18 mouse cellular contexts compared by ENCODE assay signal in the genomic region with DNA sequence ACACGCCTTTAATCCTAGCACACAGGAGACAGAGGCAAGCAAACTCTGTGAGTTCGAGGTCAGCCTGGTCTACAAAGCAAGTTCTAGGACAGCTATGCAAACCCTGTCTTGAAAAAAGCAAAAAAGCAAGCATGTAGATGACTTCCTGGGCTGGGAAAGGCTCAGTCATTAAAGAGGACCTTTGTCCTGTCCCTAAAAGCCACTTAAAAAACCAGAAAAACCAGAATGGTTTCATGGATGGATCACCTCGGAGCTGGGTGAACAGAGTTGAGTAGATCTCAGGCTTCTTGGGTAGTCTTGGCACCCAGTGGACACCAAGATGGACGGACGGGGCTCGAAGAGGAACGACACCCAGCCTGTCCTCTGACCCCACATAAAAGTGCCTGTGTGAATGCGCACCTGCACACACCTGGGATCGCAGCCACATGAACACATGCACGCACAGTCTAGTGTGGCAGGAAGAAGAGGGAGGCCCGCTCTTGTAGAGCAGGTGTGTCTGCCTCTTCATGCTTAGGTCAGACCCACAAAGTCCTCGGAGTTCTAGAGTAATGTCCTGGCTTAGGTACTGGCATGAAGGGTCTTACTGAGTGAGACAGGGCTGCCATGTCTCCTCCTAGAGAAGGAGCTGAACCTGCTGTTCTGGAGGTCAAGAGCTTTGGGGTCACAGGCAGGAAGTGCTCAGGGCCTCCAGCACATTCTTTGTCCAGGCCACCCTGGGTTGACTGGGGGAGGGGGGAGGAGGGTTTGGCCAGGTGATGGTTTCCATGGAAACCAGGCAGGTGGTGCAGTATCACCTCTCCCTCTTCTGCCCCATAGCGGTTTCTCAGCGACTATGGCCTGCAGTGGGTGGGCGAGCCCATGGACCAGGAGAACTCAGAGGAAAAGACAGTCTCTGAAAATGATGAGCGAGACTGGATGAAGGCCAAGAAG. TPM values are rescaled to one million over a fixed set of nuclear protein-coding genes. Genes with fewer than 3 reads are reported as not detected.
DNase-seq lines count a peak whose midpoint lies in the region; ATAC-seq and TF ChIP-seq lines count a peak whose summit lies in the region.
"Had no signal": no experiment of that assay in that cellular context is flagged by ENCODE, and none has a peak within 500 bp of the region (broad histone marks: within the 10 kb centered on the region; RNA-seq: fewer than 3 reads in every experiment).

No protein-coding gene starts in this region.

- WGBS in hindbrain, embryonic 10.5 days = 86% methylated on average over 16 of the region's 16 CpGs
- WGBS in hindbrain, embryonic 11.5 days = 86% methylated on average over 16 of the region's 16 CpGs
- WGBS in lung, postnatal 0 days = 65% methylated on average over 16 of the region's 16 CpGs
- WGBS in intestine, embryonic 14.5 days = 76% methylated on average over 16 of the region's 16 CpGs

- ATAC-seq in hindbrain, embryonic 11.5 days (ENCODE audit: low FRiP score) = no peak
- peak; percentile 11; the same call in 1 of the 2 replicates for ATAC-seq in lung, postnatal 0 days
- ATAC-seq in intestine, embryonic 14.5 days (replicated peaks; ENCODE audit: low FRiP score, low TSS enrichment, low read depth) = 0 out of 2 replicates have a peak, but pooled peaks have one; percentile 30
- ATAC-seq: midbrain, embryonic 13.5 days had no signal

- H3K4me2 ChIP-seq in hindbrain, embryonic 11.5 days (replicated peaks; ENCODE audit: low read depth, low read length) = no peak overlapping the region
- H3K4me2 ChIP-seq in lung, postnatal 0 days (replicated peaks; ENCODE audit: low read depth, low read length) = no peak overlapping the region
- no peak overlapping the region for H3K4me2 ChIP-seq in intestine, embryonic 14.5 days (ENCODE audit: low read length)
- H3K4me2 ChIP-seq: heart, embryonic 15.5 days; hindbrain, embryonic 15.5 days; limb, embryonic 13.5 days; midbrain, embryonic 13.5 days had no signal

- H3K9ac ChIP-seq in hindbrain, embryonic 11.5 days (ENCODE audit: low read depth, low read length) = no peak overlapping the region
- no peak overlapping the region for H3K9ac ChIP-seq in lung, postnatal 0 days (replicated peaks; ENCODE audit: low read depth)
- H3K9ac ChIP-seq in intestine, embryonic 14.5 days (ENCODE audit: low read length) = no peak overlapping the region
- H3K9ac ChIP-seq: heart, embryonic 15.5 days; hindbrain, embryonic 15.5 days; limb, embryonic 13.5 days; midbrain, embryonic 13.5 days had no signal

- no peaks in the 10 kb centered on the region for H3K27me3 ChIP-seq in hindbrain, embryonic 10.5 days (ENCODE audit: insufficient read depth, poor library complexity, severe bottlenecking)
- no peaks in the 10 kb centered on the region for H3K27me3 ChIP-seq in hindbrain, embryonic 11.5 days (ENCODE audit: control insufficient read depth, insufficient read depth, low read length)
- no peaks in the 10 kb centered on the region for H3K27me3 ChIP-seq in lung, postnatal 0 days (replicated peaks; ENCODE audit: insufficient read depth, low read length)
- no peaks in the 10 kb centered on the region for H3K27me3 ChIP-seq in intestine, embryonic 14.5 days (replicated peaks; ENCODE audit: control insufficient read depth, insufficient read depth, low read length)
- H3K27me3 ChIP-seq: heart, embryonic 15.5 days; hindbrain, embryonic 15.5 days; limb, embryonic 13.5 days; midbrain, embryonic 13.5 days had no signal

- TF ChIP-seq CTCF in lung, postnatal 0 days (IDR thresholded peaks at IDR 0.05) = no peak

- no peaks in the 10 kb centered on the region for H3K36me3 ChIP-seq in hindbrain, embryonic 10.5 days
- H3K36me3 ChIP-seq in hindbrain, embryonic 11.5 days (ENCODE audit: control insufficient read depth, insufficient read depth, low read length) = no peaks in the 10 kb centered on the region
- no peaks in the 10 kb centered on the region for H3K36me3 ChIP-seq in lung, postnatal 0 days (ENCODE audit: insufficient read depth, low read length)
- H3K36me3 ChIP-seq in intestine, embryonic 14.5 days (ENCODE audit: control insufficient read depth, insufficient read depth, low read length) = no peaks in the 10 kb centered on the region
- H3K36me3 ChIP-seq: embryonic facial prominence, embryonic 10.5 days; heart, embryonic 15.5 days; hindbrain, embryonic 15.5 days; limb, embryonic 13.5 days; midbrain, embryonic 13.5 days had no signal

- H3K4me3 ChIP-seq in hindbrain, embryonic 10.5 days = no peak overlapping the region
- H3K4me3 ChIP-seq in hindbrain, embryonic 11.5 days (ENCODE audit: low read depth, low read length) = no peak overlapping the region
- no peak overlapping the region for H3K4me3 ChIP-seq in lung, postnatal 0 days (ENCODE audit: low read depth, low read length)
- no peak overlapping the region for H3K4me3 ChIP-seq in intestine, embryonic 14.5 days (ENCODE audit: low read depth, low read length)
- H3K4me3 ChIP-seq: embryonic facial prominence, embryonic 10.5 days; erythroblast, embryonic 14.5 days; heart, embryonic 15.5 days; hindbrain, embryonic 15.5 days; limb, embryonic 13.5 days; midbrain, embryonic 13.5 days had no signal

- H3K27ac ChIP-seq in hindbrain, embryonic 10.5 days = peak overlapping the region; percentile 29
- H3K27ac ChIP-seq in hindbrain, embryonic 11.5 days (ENCODE audit: low read depth, low read length) = no peak overlapping the region
- H3K27ac ChIP-seq in lung, postnatal 0 days (ENCODE audit: low read length) = no peak overlapping the region
- H3K27ac ChIP-seq in intestine, embryonic 14.5 days (ENCODE audit: low read depth) = no peak overlapping the region
- H3K27ac ChIP-seq: embryonic facial prominence, embryonic 10.5 days; heart, embryonic 15.5 days; hindbrain, embryonic 15.5 days; limb, embryonic 13.5 days; midbrain, embryonic 13.5 days had no signal

- no peaks in the 10 kb centered on the region for H3K9me3 ChIP-seq in hindbrain, embryonic 10.5 days
- H3K9me3 ChIP-seq in hindbrain, embryonic 11.5 days (ENCODE audit: control insufficient read depth, low read length) = no peaks in the 10 kb centered on the region
- H3K9me3 ChIP-seq in lung, postnatal 0 days (ENCODE audit: low read length) = no peaks in the 10 kb centered on the region
- no peaks in the 10 kb centered on the region for H3K9me3 ChIP-seq in intestine, embryonic 14.5 days (ENCODE audit: control insufficient read depth, low read length)
- H3K9me3 ChIP-seq: embryonic facial prominence, embryonic 10.5 days; heart, embryonic 15.5 days; hindbrain, embryonic 15.5 days; limb, embryonic 13.5 days; midbrain, embryonic 13.5 days had no signal

- peaks cover 53% of the 10 kb centered on the region for H3K4me1 ChIP-seq in hindbrain, embryonic 10.5 days (replicated peaks)
- no peaks in the 10 kb centered on the region for H3K4me1 ChIP-seq in hindbrain, embryonic 11.5 days (replicated peaks; ENCODE audit: control insufficient read depth, insufficient read depth, low read length)
- H3K4me1 ChIP-seq in lung, postnatal 0 days (ENCODE audit: insufficient read depth, low read depth, low read length) = no peaks in the 10 kb centered on the region
- H3K4me1 ChIP-seq in intestine, embryonic 14.5 days (replicated peaks; ENCODE audit: control insufficient read depth, insufficient read depth, low read length) = peaks cover 8% of the 10 kb centered on the region; the same call in 1 of the 2 replicates
- H3K4me1 ChIP-seq: hindbrain, embryonic 15.5 days had no signal

- TF ChIP-seq EP300 in lung, postnatal 0 days (IDR thresholded peaks at IDR 0.05) = no peak

- no peak for DNase-seq in hindbrain, embryonic 10.5 days (ENCODE audit: low spot score)
- no peak for DNase-seq in hindbrain, embryonic 11.5 days (ENCODE audit: low spot score)
- no peak for DNase-seq in lung, postnatal 0 days (ENCODE audit: low spot score)
- no peak for DNase-seq in lung, postnatal 25 days (ENCODE audit: low spot score)
- no peak for DNase-seq in intestine, embryonic 14.5 days (ENCODE audit: low spot score)
- peak; percentile 69 for DNase-seq in thymus, postnatal 25 days
- no peak for DNase-seq in right cerebral cortex, adult 18-20 months
- DNase-seq in frontal cortex, postnatal 25 days (ENCODE audit: low spot score in 2 of 2) = no peak
- DNase-seq: adrenal gland, postnatal 36 days; B cell, adult 2 months; cerebellum, postnatal 14 days; lung, postnatal 14 days had no signal

RNA-seq across cellular contexts. Expression of gene Sh3bgrl3, which starts 13.1 kb away (rescaled TPM):
- 333 and 386 TPM in 2 replicates for polyA plus RNA-seq in hindbrain, embryonic 10.5 days (2016; fragmentation: Nextera tagmentation; extraction: Ambion mirVana)
- polyA plus RNA-seq in hindbrain, embryonic 11.5 days (2014; fragmentation: Nextera tagmentation; extraction: Ambion mirVana) = 337 and 396 TPM in 2 replicates
- 476 and 513 TPM in 2 replicates for polyA plus RNA-seq in lung, postnatal 0 days (2015; fragmentation: Nextera tagmentation; extraction: Ambion mirVana)
- 377 and 393 TPM in 2 replicates for polyA plus RNA-seq in intestine, embryonic 14.5 days (2014; fragmentation: Nextera tagmentation; extraction: Ambion mirVana)

RNA-seq across cellular contexts. Expression of gene Ubxn11, which starts 13.1 kb away (rescaled TPM):
- 7.6 and 11.2 TPM in 2 replicates for polyA plus RNA-seq in hindbrain, embryonic 10.5 days (2016; fragmentation: Nextera tagmentation; extraction: Ambion mirVana)
- 5.7 and 5.8 TPM in 2 replicates for polyA plus RNA-seq in hindbrain, embryonic 11.5 days (2014; fragmentation: Nextera tagmentation; extraction: Ambion mirVana)
- polyA plus RNA-seq in lung, postnatal 0 days (2015; fragmentation: Nextera tagmentation; extraction: Ambion mirVana) = 10.3 and 11.3 TPM in 2 replicates
- polyA plus RNA-seq in intestine, embryonic 14.5 days (2014; fragmentation: Nextera tagmentation; extraction: Ambion mirVana) = 5.7 and 8.1 TPM in 2 replicates

RNA-seq across cellular contexts. Expression of gene Cd52, which starts 20.6 kb away (rescaled TPM):
- polyA plus RNA-seq in hindbrain, embryonic 10.5 days (2016; fragmentation: Nextera tagmentation; extraction: Ambion mirVana) = 5.3 and 5.5 TPM in 2 replicates
- 4.5 and 5.1 TPM in 2 replicates for polyA plus RNA-seq in hindbrain, embryonic 11.5 days (2014; fragmentation: Nextera tagmentation; extraction: Ambion mirVana)
- 65.8 and 65.9 TPM in 2 replicates for polyA plus RNA-seq in lung, postnatal 0 days (2015; fragmentation: Nextera tagmentation; extraction: Ambion mirVana)
- polyA plus RNA-seq in intestine, embryonic 14.5 days (2014; fragmentation: Nextera tagmentation; extraction: Ambion mirVana) = 23.5 and 24.3 TPM in 2 replicates

RNA-seq across cellular contexts. Expression of gene Crybg2, which starts 54.9 kb away (rescaled TPM):
- 1.6 and 2.9 TPM in 2 replicates for polyA plus RNA-seq in hindbrain, embryonic 10.5 days (2016; fragmentation: Nextera tagmentation; extraction: Ambion mirVana)
- polyA plus RNA-seq in hindbrain, embryonic 11.5 days (2014; fragmentation: Nextera tagmentation; extraction: Ambion mirVana) = 1.4 and 1.8 TPM in 2 replicates
- 2.8 and 3.1 TPM in 2 replicates for polyA plus RNA-seq in lung, postnatal 0 days (2015; fragmentation: Nextera tagmentation; extraction: Ambion mirVana)
- polyA plus RNA-seq in intestine, embryonic 14.5 days (2014; fragmentation: Nextera tagmentation; extraction: Ambion mirVana) = 8.9 and 11.4 TPM in 2 replicates
- polyA plus RNA-seq: erythroblast, embryonic 14.5 days had no signal
